Mouse (Mus musculus) testis, adult 2 months (tissue): ENCODE data around the gene Gm35315. TPM values are rescaled to one million over a fixed set of nuclear protein-coding genes. Genes with fewer than 3 reads are reported as not detected.
"Not testable (repeated sequence)": the region's sequence is repeated elsewhere in the genome, so short reads cannot be mapped to it uniquely, and the experiment has no call there.

ENCODE experiments used
- H3K27ac ChIP-seq: fragments of 200-500 bp; 2 replicates; pipeline ENCODE4 v1.5.1; 2012; ENCODE audit warnings: low read depth, low read length; ENCODE audit not compliant: control insufficient read depth, insufficient read depth
- H3K27me3 ChIP-seq: fragments of 200-500 bp; 2 replicates; pipeline ENCODE4 v1.6.1; 2012; ENCODE audit warnings: mild to moderate bottlenecking, low read length, moderate library complexity; ENCODE audit not compliant: control insufficient read depth, insufficient read depth
- H3K36me3 ChIP-seq: fragments of 200-500 bp; 2 replicates; pipeline ENCODE4 v1.6.1; 2012; ENCODE audit warnings: mild to moderate bottlenecking, low read length; ENCODE audit not compliant: control insufficient read depth, insufficient read depth
- H3K4me1 ChIP-seq: fragments of 200-500 bp; 2 replicates; pipeline ENCODE4 v1.6.1; 2012; ENCODE audit warnings: low read length; ENCODE audit not compliant: control insufficient read depth, insufficient read depth
- H3K4me3 ChIP-seq: fragments of 200-500 bp; 2 replicates; pipeline ENCODE4 v1.5.1; 2012; ENCODE audit warnings: low read depth, mild to moderate bottlenecking, low read length, moderate library complexity, mixed read lengths; ENCODE audit not compliant: control insufficient read depth
- CTCF ChIP-seq: fragments of 200-500 bp; IDR thresholded peaks from 2 replicates; pipeline ENCODE4 v1.5.1; 2012; ENCODE audit warnings: low read depth, mild to moderate bottlenecking, inconsistent platforms, low read length, moderate library complexity; ENCODE audit not compliant: control insufficient read depth, insufficient read depth, insufficient replicate concordance
- POLR2A ChIP-seq: fragments of 200-500 bp; IDR thresholded peaks from 2 replicates; pipeline ENCODE4 v1.6.1; 2012; ENCODE audit warnings: low read depth, mild to moderate bottlenecking, inconsistent platforms, low read length, moderate library complexity; ENCODE audit not compliant: control insufficient read depth
- polyA plus RNA-seq: library from polyadenylated mRNA; depleted of rRNA; stranded (reverse); fragments of >200 nt; gene quantifications from 2 replicates; pipeline ENCODE4 v1.2.3, GENCODE M21; 2012

Gm35315 gene
- polyA plus RNA-seq, 1 experiment, result 0.17 TPM

DNA sequence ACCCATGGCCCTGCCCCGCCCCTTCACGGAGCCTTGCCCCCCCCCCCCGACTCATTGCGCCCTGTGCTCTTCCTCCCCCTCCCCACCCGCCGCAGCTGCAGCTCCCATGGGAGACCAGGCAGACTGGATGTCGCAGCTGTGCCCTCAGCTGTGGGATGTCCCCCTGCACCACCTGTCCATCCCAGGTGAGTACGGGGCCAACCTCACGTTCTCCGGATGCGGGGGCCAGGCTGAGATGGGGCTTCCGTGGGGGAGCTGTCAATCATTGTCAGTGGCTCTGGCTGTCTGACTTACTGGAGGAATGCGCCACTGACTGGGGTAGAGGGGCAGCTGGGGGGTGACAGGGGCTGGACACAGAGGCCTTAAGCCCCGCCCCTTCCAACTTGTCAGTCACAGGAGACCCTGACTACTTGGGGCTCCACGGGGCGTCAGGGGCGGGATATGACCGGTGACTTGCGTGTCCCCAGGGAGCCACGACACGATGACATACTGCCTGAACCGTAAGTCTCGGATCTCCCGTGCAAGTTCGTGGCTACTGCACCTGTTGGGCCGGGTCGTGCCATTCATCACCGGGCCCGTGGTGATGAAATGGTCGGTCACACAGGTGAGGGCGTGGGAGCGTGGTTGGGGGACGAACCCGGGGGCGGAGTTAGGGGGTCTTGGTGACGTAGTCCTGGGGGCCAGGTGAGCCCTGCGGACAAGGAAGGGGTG, 6.9 kb upstream of the Gm35315 start:
- Histone ChIP-seq H3K4me3 (peak overlapping the region; percentile 71), H3K36me3 (no peaks in the 10 kb centered on the region), H3K4me1 (peaks cover 18% of the 10 kb centered on the region), H3K27ac (no peak overlapping the region), H3K27me3 (no peaks in the 10 kb centered on the region)
- TF ChIP-seq POLR2A (no peak), CTCF (no peak)

DNA sequence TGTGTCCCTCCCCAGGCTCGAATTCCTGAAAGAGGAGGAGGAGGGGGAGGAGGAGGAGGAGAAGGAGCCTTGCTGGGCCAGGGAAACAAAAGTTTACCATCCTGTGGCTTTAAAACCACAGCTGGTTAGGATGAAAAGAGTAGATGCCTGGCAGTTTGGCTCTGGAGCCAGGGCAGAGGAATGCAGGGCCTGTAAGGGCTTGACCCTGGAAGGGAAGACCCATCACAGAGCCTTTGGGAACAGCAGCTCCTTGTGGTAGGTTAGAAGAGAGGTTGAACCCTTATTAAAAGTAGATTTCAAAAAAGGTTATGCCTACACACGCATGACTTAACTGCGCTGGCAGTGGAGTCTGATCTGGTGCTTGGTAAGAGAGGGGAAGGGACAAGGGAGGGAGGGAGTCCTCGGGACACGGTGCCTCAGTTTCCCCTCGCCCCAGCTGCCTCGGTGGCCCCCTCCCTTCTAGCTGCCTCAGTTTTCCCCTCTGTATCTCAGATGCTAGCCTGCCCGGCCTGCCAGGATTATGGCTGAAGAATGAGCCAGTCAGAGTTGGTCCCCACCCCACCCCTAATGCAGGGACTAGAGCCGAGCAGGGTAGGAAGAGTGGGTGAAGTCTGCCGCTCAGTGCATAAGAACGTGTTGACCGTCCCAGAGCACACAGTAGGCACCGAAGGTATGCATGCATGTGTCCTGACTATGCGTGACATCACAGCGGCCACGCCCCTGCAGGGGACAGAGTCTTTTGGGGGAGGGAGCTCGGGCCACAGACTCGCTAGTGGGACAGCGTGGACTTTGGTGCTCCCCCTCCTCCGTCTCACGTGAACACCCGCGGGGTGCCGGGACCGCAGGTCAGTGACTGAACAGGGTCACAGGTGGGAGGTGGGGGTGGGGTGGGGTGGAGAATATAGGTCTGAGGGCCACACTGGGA, 5.7 kb upstream of the Gm35315 start, which contains the start of gene Plcxd1:
Gene Plcxd1 (plus strand): TSS at position 314 of the 925 bp plus-strand sequence.
- peaks cover 18% of the 10 kb centered on the region for H3K4me1 ChIP-seq
- H3K36me3 ChIP-seq, result no peaks in the 10 kb centered on the region
- no peak within 1 kb of the TSS for H3K4me3 ChIP-seq
- H3K27me3 ChIP-seq, result no peaks in the 10 kb centered on the region
- H3K27ac ChIP-seq, result no peak within 1 kb of the TSS
- no peak for TF ChIP-seq CTCF
- TF ChIP-seq POLR2A, result no peak

DNA sequence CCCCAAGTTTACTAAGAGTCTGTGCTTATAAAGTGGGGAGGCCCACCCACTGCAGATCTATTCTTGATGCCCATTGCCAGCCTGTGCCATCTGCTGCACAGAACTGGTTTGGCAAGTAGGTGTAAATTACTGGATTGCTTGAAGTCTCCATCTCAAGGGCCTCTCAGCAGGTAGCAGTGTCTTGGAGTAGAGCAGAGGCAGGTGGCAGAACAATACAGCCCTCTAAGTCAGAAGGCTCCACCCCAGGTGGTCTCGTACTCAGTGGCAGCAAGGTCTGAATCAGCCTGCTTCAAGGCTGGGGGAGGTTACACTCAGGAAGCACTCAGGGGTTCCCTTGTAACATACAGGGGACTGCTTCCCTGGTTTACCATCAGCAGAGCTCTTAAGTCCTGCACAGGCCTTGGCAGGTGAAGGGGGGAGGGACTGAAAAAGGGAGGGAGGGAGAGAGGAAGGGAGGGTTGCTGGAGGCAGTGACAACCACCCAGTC, 4.8 kb upstream of the Gm35315 start:
- H3K36me3 ChIP-seq, result no peaks in the 10 kb centered on the region
- H3K4me1 ChIP-seq, result peaks cover 18% of the 10 kb centered on the region
- no peaks in the 10 kb centered on the region for H3K27me3 ChIP-seq
- H3K27ac ChIP-seq, result no peak overlapping the region
- no peak overlapping the region for H3K4me3 ChIP-seq
- no peak for TF ChIP-seq CTCF
- no peak for TF ChIP-seq POLR2A

DNA sequence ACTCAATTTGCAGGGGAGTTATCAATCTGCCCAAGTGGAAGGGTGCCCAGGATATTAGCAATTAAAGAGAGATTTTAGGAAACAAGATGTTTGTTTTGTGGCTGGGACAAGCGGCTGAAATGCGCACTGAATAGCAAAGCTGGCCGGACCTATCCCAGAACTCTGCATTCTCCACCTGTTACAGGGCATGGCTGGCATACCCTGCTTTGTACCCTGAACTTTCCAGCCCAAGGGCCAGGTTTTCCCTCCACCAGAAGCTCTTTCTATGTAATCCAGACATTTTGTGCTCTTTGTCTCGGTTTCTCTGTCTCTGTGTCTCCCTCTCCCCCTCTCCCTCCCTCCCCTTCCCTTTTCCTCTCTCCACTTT, 610 bp upstream of the Gm35315 start:
- peaks cover under 1% of the 10 kb centered on the region; the same call in 1 of the 2 replicates for H3K4me1 ChIP-seq
- no peaks in the 10 kb centered on the region for H3K27me3 ChIP-seq
- no peaks in the 10 kb centered on the region for H3K36me3 ChIP-seq
- peak overlapping the region; percentile 61; the same call in 1 of the 2 replicates for H3K4me3 ChIP-seq
- H3K27ac ChIP-seq, result peak overlapping the region; percentile 1; the same call in 1 of the 2 replicates
- TF ChIP-seq POLR2A (no peak), CTCF (no peak)

DNA sequence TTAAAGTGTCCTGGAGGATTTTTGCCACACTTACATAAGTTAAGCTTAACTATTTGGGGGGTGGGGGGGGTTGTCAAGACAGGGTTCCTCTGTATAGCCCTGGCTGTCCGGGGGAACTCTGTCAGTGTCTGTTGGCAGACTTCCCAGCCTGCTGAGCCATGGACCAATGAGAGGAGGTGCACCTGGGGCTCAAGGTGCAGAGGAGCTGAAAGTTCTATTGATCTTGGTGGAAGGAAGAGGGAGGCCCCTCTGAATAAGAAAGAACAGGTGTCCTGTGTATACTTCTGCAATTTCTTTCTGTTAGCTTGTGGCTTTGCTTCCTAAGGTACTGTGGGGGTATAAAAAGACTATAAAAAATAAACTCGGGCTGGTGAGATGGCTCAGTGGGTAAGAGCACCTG, 2.7 kb downstream of the Gm35315 start:
- Histone ChIP-seq H3K27ac (no peak overlapping the region), H3K36me3 (no peaks in the 10 kb centered on the region), H3K27me3 (no peaks in the 10 kb centered on the region), H3K4me3 (no peak overlapping the region), H3K4me1 (no peaks in the 10 kb centered on the region; the same call in 1 of the 2 replicates)
- no peak for TF ChIP-seq POLR2A
- no peak for TF ChIP-seq CTCF

DNA sequence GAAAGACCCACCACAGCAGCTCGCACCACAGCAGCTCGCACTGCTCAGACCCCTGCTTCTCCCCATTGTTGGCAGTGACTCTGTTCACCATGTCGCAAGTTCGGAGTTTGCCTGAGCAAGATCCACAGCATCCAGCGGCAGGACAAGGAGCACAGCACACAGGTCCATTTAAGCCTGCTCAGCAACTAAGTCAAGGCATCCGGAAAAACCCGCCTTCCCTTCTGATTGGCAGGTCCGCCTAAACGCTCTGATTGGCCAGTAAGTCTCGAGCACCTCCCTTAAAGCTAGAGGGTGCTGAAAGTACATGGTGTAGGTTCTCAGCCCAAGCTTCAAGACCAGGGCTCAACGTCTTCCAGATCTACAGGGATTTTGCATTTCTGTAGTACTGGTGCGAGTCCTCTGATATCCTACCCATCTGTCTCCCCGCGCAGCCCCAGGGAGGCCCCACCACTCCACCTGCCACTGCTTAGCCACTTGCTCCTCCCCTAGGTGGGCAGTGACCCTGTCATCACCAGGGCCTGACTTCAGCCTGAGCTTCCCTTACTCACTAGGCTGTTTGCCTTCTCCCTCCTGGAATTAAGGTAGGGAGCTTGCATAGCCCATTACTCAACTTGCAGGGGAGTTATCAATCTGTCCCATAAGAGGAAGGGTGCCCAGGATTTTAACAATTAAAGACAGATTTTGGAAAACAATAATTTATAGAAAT, 7.9 kb downstream of the Gm35315 start:
- Histone ChIP-seq H3K27me3 (no peaks in the 10 kb centered on the region), H3K36me3 (no peaks in the 10 kb centered on the region), H3K4me3 (peak overlapping the region; percentile 54), H3K4me1 (peaks cover 6% of the 10 kb centered on the region), H3K27ac (no peak overlapping the region)
- no peak for TF ChIP-seq CTCF
- TF ChIP-seq POLR2A, result peak; percentile 36; the same call in 1 of the 2 replicates

DNA sequence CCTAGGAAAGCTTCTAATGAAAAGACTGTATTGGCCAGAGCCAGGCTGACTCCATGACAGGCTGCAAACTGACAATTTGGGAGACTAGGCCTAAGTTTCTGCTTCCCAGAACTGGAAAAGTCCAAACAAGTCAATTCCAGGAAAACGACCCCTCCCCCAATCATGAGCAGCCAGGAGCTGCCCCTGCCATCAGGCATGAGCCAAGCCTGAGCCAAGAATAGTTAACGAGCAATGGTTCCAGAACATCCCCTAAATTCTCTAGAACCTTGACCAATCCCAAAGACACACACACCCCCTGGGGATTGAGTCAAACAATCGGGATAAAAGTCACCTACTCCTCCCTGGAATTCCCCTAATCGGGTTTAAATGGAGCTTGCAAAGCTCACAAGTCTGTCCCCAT, 11.3 kb downstream of the Gm35315 start:
- peaks cover 6% of the 10 kb centered on the region for H3K4me1 ChIP-seq
- no peak overlapping the region for H3K27ac ChIP-seq
- no peaks in the 10 kb centered on the region for H3K27me3 ChIP-seq
- no peak overlapping the region for H3K4me3 ChIP-seq
- TF ChIP-seq POLR2A (no peak), CTCF (no peak)
- no peaks in the 10 kb centered on the region for H3K36me3 ChIP-seq

DNA sequence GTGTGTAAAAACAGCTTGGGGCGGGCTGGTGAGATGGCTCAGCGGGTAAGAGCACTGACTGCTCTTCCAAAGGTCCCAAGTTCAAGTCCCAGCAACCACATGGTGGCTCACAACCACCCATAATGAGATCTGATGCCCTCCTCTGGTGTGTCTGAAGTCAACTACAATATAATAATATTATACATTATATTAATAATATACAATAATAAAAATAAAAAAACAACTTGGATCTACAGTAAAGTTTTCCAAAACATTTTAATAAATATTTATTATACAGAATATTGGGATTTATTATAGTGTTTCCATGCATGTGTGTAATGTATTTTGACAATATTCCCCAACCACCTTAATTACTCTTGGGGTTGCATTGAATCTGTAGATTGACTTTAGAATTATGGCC, 21.8 kb downstream of the Gm35315 start, which contains the start of gene Gm17655:
Gene Gm17655 (minus strand): TSS at position 101 of the 400 bp plus-strand sequence.
- H3K4me3 ChIP-seq, H3K27ac ChIP-seq, H3K27me3 ChIP-seq, H3K4me1 ChIP-seq, H3K36me3 ChIP-seq: not testable (repeated sequence)
